Mouse (Mus musculus) bone marrow, adult 2 months (tissue): ENCODE data around the gene Stk4. TPM values are rescaled to one million over a fixed set of nuclear protein-coding genes. Genes with fewer than 3 reads are reported as not detected.
A peak's percentile ranks its signal among the peaks of the same experiment; 100 is the strongest.

Source experiments
- H3K27ac ChIP-seq: fragments of 200-500 bp; 2 replicates; pipeline ENCODE4 v1.5.1; 2012; ENCODE audit warnings: low read depth, mild to moderate bottlenecking, control low read depth, inconsistent platforms, low read length; ENCODE audit not compliant: control insufficient read depth, poor library complexity, insufficient read depth
- H3K4me1 ChIP-seq: fragments of 200-500 bp; 2 replicates; pipeline ENCODE4 v1.6.1; 2011; ENCODE audit warnings: low read length; ENCODE audit not compliant: control insufficient read depth, insufficient read depth
- H3K4me3 ChIP-seq: fragments of 200-500 bp; replicated peaks from 2 replicates; pipeline ENCODE3; 2011; ENCODE audit warnings: mild to moderate bottlenecking, low read depth, low read length, control low read depth; ENCODE audit not compliant: control insufficient read depth
- CTCF ChIP-seq: fragments of 200-500 bp; IDR thresholded peaks from 2 replicates; pipeline ENCODE4 v1.5.1; 2011; ENCODE audit warnings: low read length, control low read depth; ENCODE audit not compliant: control insufficient read depth, insufficient read depth
- POLR2A ChIP-seq: fragments of 200-500 bp; IDR thresholded peaks from 2 replicates; pipeline ENCODE4 v1.6.1; 2011; ENCODE audit warnings: low read depth, mild to moderate bottlenecking, control low read depth, low read length, borderline replicate concordance; ENCODE audit not compliant: control insufficient read depth
- WGBS: fragments of 180-500 bp; shearing (Covaris S2); methylation state at CpG from one replicate; pipeline ENCODE4 v1.1.7; 2018; 5-methylcytosine and 5-hydroxymethylcytosine counted together
- polyA plus RNA-seq: library from polyadenylated mRNA; stranded (reverse); fragments of >200 nt; gene quantifications from 2 replicates; pipeline ENCODE4 v1.2.4, GENCODE M21; 2011; ENCODE audit warnings: low replicate concordance; ENCODE audit not compliant: missing spikeins, insufficient read depth, insufficient read length

Gene Stk4
- polyA plus RNA-seq, 1 experiment = 28.7 TPM

DNA sequence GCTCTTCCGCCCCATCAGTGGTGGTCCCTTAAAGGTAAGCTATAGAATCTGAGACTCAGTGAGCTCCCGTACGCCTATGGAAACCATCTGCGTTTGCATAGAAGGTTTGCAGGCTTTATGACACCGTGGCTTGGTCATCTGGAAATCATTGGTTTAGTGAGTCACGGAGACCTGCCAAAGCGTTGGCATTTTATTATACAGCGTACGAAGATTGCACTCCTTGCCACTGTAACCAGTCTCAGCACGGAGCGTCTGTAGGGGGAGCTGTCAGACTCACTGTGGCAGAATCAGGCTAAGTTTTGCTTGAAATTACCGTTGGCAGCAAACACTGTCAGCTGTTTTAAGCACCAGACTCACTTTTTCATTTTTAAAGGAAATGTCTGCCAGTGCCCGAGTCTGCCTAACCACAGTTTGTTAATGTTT is 56.4 kb downstream of the Stk4 start:
- Histone ChIP-seq H3K4me3 (no peak overlapping the region), H3K27ac (no peak overlapping the region), H3K4me1 (no peaks in the 10 kb centered on the region)
- 74% methylated on average over 13 of the region's 13 CpGs for WGBS
- TF ChIP-seq POLR2A = no peak
- 0 out of 2 replicates have a peak, but pooled peaks have one; percentile 12 for TF ChIP-seq CTCF

DNA sequence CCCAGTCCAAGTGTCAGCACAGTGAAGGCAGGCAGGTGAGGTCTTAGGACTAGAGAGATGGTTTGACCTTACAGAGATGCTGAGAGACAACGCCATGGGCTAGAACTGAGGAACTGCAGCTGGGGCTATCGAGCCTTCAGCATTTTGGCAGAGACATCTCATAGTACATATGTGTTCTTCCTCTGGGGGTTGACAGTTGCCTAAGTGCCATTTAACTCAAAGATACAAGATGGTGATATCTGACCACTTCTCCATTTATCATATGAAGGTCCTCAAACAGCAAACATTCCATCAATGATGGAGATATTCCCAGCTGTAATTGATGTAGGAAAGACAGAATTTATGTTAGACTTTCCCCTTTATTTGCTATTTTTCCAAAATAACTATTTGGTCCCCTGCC is 57.2 kb downstream of the Stk4 start:
- no peaks in the 10 kb centered on the region for H3K4me1 ChIP-seq
- TF ChIP-seq CTCF (no peak), POLR2A (no peak)
- no peak overlapping the region for H3K27ac ChIP-seq
- WGBS = 62% methylated on average over 2 of the region's 2 CpGs
- no peak overlapping the region for H3K4me3 ChIP-seq

DNA sequence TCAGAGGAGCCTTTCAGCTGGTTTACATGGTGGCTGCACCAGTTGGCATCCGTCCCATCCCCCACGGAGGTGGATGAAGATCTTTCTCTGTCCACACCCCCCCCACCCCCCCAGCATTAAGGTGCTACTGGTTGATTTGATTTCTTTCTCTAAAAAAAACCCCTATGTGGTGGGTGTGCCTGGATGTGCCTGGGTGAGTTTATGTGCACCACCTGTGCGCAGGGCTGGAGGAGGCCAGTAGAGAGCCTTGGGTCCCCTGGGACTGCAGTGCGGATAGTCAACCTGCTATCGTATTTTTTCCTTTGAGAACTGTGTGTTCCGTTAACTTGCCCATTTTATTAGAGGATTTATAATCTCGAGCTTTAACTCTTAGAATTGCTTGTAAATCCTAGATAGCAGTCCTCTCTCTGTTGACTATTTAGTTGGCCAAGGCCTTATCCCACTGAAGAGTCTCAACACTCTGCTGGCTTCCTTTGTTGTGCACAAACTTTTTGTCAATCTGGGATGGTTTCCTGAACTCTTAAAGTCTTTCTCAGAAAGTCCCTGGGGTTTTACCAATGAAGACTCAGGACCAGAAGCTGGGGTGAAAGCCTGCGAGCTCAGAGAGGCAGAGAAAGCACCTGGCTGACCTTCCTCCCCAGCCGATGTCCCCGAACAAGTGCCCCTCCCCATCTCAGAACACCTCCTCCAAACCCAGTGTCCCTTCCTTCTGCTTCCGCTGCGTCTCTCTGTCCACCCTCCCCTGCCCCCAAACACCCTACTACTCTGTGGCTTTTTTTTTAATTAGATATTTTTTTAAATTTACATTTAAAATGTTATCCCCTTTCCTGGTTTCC is 58.7 kb downstream of the Stk4 start:
- no peak overlapping the region for H3K4me3 ChIP-seq
- TF ChIP-seq CTCF = no peak
- TF ChIP-seq POLR2A = no peak
- 84% methylated on average over 12 of the region's 12 CpGs for WGBS
- no peaks in the 10 kb centered on the region for H3K4me1 ChIP-seq
- no peak overlapping the region for H3K27ac ChIP-seq

DNA sequence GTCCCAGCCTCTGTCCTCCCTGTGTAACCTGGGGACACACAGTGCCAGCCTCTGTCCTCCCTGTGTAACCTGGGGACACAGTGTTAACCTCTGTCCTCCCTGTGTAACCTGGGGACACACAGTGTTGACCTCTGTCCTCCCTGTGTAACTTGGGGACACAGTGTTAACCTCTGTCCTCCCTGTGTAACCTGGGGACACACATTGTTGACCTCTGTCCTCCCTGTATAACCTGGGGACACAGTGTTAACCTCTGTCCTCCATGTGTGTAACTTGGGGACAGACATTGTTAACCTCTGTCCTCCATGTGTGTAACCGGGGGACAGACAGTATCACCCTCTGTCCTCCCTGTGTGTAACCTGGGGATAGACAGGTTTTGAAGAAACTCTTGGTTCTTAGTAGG is 61.5 kb downstream of the Stk4 start:
- 73% methylated on average over 1 of the region's 1 CpGs for WGBS
- Histone ChIP-seq H3K27ac (no peak overlapping the region), H3K4me3 (no peak overlapping the region), H3K4me1 (no peaks in the 10 kb centered on the region; the same call in 1 of the 2 replicates)
- TF ChIP-seq POLR2A (no peak), CTCF (no peak)

DNA sequence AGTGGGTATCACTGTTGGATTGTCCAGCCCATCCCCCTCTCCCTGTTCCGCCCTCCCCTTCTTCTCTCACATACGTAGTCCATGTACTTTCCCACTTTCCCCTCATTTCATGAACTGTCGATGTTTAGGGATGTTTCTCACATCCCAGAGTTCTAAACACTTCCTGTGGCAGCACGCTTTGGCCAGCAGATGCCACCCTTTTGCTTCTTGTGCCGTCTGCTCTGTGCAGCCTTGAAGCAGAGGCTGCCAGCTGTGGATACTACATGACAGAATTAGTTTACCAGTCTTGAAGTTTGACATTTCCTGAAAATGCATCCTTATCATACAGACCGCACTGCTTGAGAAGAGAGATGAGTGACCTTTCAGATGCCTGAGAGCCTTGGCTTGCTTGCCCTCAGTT is 64.4 kb downstream of the Stk4 start:
- WGBS = 70% methylated on average over 6 of the region's 6 CpGs
- H3K4me3 ChIP-seq = no peak overlapping the region
- H3K4me1 ChIP-seq = no peaks in the 10 kb centered on the region; the same call in 1 of the 2 replicates
- H3K27ac ChIP-seq = no peak overlapping the region
- TF ChIP-seq CTCF (no peak; the same call in 1 of the 2 replicates), POLR2A (no peak)

DNA sequence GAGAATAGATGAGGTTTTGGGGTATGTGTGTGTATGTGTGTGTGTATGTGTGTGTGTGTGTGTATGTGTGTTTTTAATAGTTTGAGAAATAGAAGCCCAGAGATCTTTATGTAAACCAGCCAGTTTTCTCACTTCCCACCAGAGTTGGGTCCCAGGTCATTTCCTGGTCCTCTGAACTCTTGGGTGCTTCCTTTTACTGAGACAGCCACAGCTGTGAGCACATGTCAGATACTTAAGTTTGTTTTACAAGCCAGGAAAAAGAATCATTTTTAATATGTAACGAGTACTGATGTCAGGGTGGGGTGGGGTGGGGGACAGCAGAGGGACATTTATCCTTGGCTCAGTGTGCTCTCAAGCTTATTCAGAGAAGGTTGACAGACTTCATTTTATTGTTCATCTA is 65.2 kb downstream of the Stk4 start:
- 81% methylated on average over 1 of the region's 1 CpGs for WGBS
- no peaks in the 10 kb centered on the region; the same call in 1 of the 2 replicates for H3K4me1 ChIP-seq
- TF ChIP-seq POLR2A = no peak
- TF ChIP-seq CTCF = no peak

DNA sequence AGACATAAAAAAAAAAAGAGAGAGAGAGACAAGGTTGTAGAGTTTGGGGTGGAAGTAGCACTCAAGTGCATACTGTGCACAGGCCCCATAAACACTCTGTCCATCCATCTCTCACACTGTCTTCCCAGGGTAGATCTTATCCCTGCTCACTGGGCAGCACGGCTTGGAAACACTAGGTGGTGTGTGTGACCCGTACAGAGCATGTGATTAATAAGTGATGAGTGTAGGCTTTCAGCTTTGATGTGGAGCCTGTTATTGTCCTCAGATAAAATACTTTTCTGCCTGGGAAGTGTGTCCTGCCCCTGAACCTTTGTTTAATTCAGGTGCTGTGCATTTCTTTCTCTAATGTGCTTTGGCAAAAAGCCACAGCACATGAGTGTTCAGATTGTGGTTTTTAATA is 66.3 kb downstream of the Stk4 start:
- H3K4me3 ChIP-seq = no peak overlapping the region
- no peak for TF ChIP-seq CTCF
- no peak for TF ChIP-seq POLR2A
- no peaks in the 10 kb centered on the region; the same call in 1 of the 2 replicates for H3K4me1 ChIP-seq
- 58% methylated on average over 2 of the region's 2 CpGs for WGBS
- H3K27ac ChIP-seq = no peak overlapping the region

More for the DNA sequence above, 65.2 kb downstream of the Stk4 start:
- H3K4me3 ChIP-seq = no peak overlapping the region
- H3K27ac ChIP-seq = no peak overlapping the region

DNA sequence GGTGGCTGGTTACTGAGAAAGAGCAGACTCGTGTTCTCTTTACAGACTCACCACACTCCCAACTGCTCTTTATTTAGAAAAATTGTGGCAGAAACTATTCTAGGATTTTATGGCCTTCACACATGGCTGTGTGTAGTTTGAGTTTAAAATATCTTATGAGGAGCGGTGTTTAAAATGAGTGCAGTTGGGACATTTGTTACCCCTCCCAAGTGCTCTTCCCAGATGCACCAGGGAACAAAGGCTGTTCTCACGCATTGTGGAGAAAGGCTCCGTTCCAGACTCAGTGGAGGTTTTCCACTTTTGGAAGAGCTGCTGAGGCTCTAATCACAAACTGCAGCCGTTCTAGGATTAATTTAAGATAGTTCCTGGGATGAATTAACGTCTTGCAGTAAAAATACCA is 67.6 kb downstream of the Stk4 start:
- H3K27ac ChIP-seq = no peak overlapping the region
- H3K4me1 ChIP-seq = no peaks in the 10 kb centered on the region; the same call in 1 of the 2 replicates
- WGBS = 91% methylated on average over 6 of the region's 6 CpGs
- H3K4me3 ChIP-seq = no peak overlapping the region
- TF ChIP-seq POLR2A (no peak), CTCF (no peak)

DNA sequence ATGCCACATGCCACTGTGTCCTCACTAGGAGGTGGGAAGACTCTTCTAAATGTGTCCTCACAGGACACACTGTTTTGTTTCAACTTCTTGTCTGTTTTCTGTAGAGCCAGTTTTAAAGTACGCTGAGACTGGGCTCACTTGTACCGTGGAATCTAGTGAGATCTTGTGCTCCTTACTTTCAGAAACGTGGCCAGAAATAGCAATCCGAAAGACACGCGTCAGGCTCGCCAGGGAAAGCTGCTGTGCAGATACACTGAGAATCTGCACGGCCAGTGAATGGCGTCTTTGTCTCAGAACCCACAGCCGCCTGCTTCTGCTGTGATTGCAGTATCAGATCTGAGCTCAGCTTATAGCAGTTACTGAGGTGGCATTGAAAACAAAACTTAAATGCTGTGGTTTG is 71.9 kb downstream of the Stk4 start:
- H3K27ac ChIP-seq = no peak overlapping the region
- no peaks in the 10 kb centered on the region for H3K4me1 ChIP-seq
- 75% methylated on average over 10 of the region's 10 CpGs for WGBS
- TF ChIP-seq CTCF (no peak), POLR2A (no peak)
- no peak overlapping the region for H3K4me3 ChIP-seq
